Mouse (Mus musculus): Measurements from ENCODE around the gene Gramd1a.

The Gramd1a gene

GRCm38 (mm10) chr7:31155296-31156033 is at the start of gene Gramd1a:
Gene Gramd1a, minus strand, starts transcription at chr7:31155896.
- DNase-seq (ENCODE audit: extremely low spot score, low read depth, low spot score), result no peak

GRCm38 (mm10) chr7:31195591-31196307 is 40.1 kb upstream of the Gramd1a start:
- no peak for DNase-seq (ENCODE audit: extremely low spot score, low read depth, low spot score)

- no peak for DNase-seq (ENCODE audit: extremely low spot score, low read depth, low spot score)
These were observed 29.0 kb upstream of the Gramd1a start for GRCm38 (mm10) chr7:31184711-31185110.

GRCm38 (mm10) chr7:31182863-31183262 is 27.2 kb upstream of the Gramd1a start:
- DNase-seq (ENCODE audit: extremely low spot score, low read depth, low spot score), result no peak

GRCm38 (mm10) chr7:31176886-31177763 is 21.4 kb upstream of the Gramd1a start:
- DNase-seq (ENCODE audit: extremely low spot score, low read depth, low spot score), result peak; percentile 62

GRCm38 (mm10) chr7:31175096-31175495 is 19.4 kb upstream of the Gramd1a start:
- no peak for DNase-seq (ENCODE audit: extremely low spot score, low read depth, low spot score)

GRCm38 (mm10) chr7:31174466-31174865 is 18.8 kb upstream of the Gramd1a start:
- DNase-seq (ENCODE audit: extremely low spot score, low read depth, low spot score), result no peak

- no peak for DNase-seq (ENCODE audit: extremely low spot score, low read depth, low spot score)
These were observed 16.5 kb upstream of the Gramd1a start for GRCm38 (mm10) chr7:31172238-31172637.

- no peak for DNase-seq (ENCODE audit: extremely low spot score, low read depth, low spot score)
These were observed 14.8 kb upstream of the Gramd1a start for GRCm38 (mm10) chr7:31170520-31170919.

- DNase-seq (ENCODE audit: extremely low spot score, low read depth, low spot score), result no peak
These were observed 12.7 kb upstream of the Gramd1a start for GRCm38 (mm10) chr7:31168412-31168811.

- DNase-seq (ENCODE audit: extremely low spot score, low read depth, low spot score), result no peak
These were observed 9.1 kb upstream of the Gramd1a start for GRCm38 (mm10) chr7:31164748-31165147.

- DNase-seq (ENCODE audit: extremely low spot score, low read depth, low spot score), result no peak
These were observed 8.2 kb upstream of the Gramd1a start for GRCm38 (mm10) chr7:31163666-31164577.

- DNase-seq (ENCODE audit: extremely low spot score, low read depth, low spot score), result no peak
These were observed 6.6 kb upstream of the Gramd1a start for GRCm38 (mm10) chr7:31162324-31162723.

GRCm38 (mm10) chr7:31161831-31162230 is 6.1 kb upstream of the Gramd1a start:
- no peak for DNase-seq (ENCODE audit: extremely low spot score, low read depth, low spot score)

GRCm38 (mm10) chr7:31161246-31161645 is 5.5 kb upstream of the Gramd1a start:
- DNase-seq (ENCODE audit: extremely low spot score, low read depth, low spot score), result no peak

GRCm38 (mm10) chr7:31160763-31161162 is 5.1 kb upstream of the Gramd1a start:
- DNase-seq (ENCODE audit: extremely low spot score, low read depth, low spot score), result no peak

- DNase-seq (ENCODE audit: extremely low spot score, low read depth, low spot score), result no peak
These were observed 585 bp upstream of the Gramd1a start for GRCm38 (mm10) chr7:31156034-31156928.

GRCm38 (mm10) chr7:31153536-31154320 is 2.0 kb downstream of the Gramd1a start:
- no peak for DNase-seq (ENCODE audit: extremely low spot score, low read depth, low spot score)
